Mouse (Mus musculus) kidney, embryonic 16.5 days (tissue): ENCODE data around the gene Tbc1d17. TPM values are rescaled to one million over a fixed set of nuclear protein-coding genes. Genes with fewer than 3 reads are reported as not detected.

Source experiments
- ATAC-seq: fragments of 200-750 bp; cut with Nextera tagmentation; 2 replicates; pipeline ENCODE4 v1.8.0; 2017; ENCODE audit warnings: moderate TSS enrichment; ENCODE audit not compliant: low FRiP score, low TSS enrichment
- H3K27ac ChIP-seq: fragments of 300-500 bp; sonication (generic); 2 replicates; pipeline ENCODE4 v1.5.1; 2014; ENCODE audit warnings: low read length
- H3K27me3 ChIP-seq: fragments of 300-500 bp; sonication (generic); 2 replicates; pipeline ENCODE4 v1.6.1; 2014; ENCODE audit warnings: low read length, control low read depth, mixed read lengths; ENCODE audit not compliant: insufficient read depth
- H3K36me3 ChIP-seq: fragments of 300-500 bp; sonication (generic); 2 replicates; pipeline ENCODE4 v1.6.1; 2014; ENCODE audit warnings: low read length, control low read depth, mixed read lengths; ENCODE audit not compliant: insufficient read depth
- H3K4me1 ChIP-seq: fragments of 300-500 bp; sonication (generic); 2 replicates; pipeline ENCODE4 v1.6.1; 2014; ENCODE audit warnings: low read length, control low read depth, mixed read lengths; ENCODE audit not compliant: insufficient read depth
- H3K4me2 ChIP-seq: fragments of 300-500 bp; sonication (generic); replicated peaks from 2 replicates; pipeline ENCODE4 v1.6.1; 2014; ENCODE audit warnings: low read depth, low read length
- H3K4me3 ChIP-seq: fragments of 300-500 bp; sonication (generic); 2 replicates; pipeline ENCODE4 v1.5.1; 2014; ENCODE audit warnings: mild to moderate bottlenecking, low read length
- H3K9ac ChIP-seq: fragments of 300-500 bp; sonication (generic); replicated peaks from 2 replicates; pipeline ENCODE4 v1.6.1; 2014; ENCODE audit warnings: low read length
- H3K9me3 ChIP-seq: fragments of 300-500 bp; sonication (generic); 2 replicates; pipeline ENCODE4 v1.6.1; 2016; ENCODE audit warnings: low read length, control low read depth
- WGBS: fragments of 180-500 bp; shearing (Covaris S2); extraction: QIAGEN DNeasy Blood & Tissue Kit; methylation state at CpG from one replicate; pipeline ENCODE4 v1.1.7; 2014; 5-methylcytosine and 5-hydroxymethylcytosine counted together
- polyA plus RNA-seq: library from polyadenylated mRNA; unstranded; fragments of >200 nt; fragmentation: Nextera tagmentation; extraction: Ambion mirVana; gene quantifications from 2 replicates; pipeline ENCODE4 v1.2.1, GENCODE M21; 2015

Tbc1d17 gene
- polyA plus RNA-seq, 1 experiment from 2014 or later = 94.9 TPM

GRCm38 (mm10) chr7:44820525-44820924, 28.4 kb downstream of the Tbc1d17 start:
- Histone ChIP-seq H3K4me1 (peaks cover 31% of the 10 kb centered on the region), H3K4me3 (no peak overlapping the region), H3K4me2 (no peak overlapping the region), H3K9ac (no peak overlapping the region; the same call in 1 of the 2 replicates), H3K36me3 (no peaks in the 10 kb centered on the region), H3K27ac (no peak overlapping the region), H3K27me3 (no peaks in the 10 kb centered on the region), H3K9me3 (no peaks in the 10 kb centered on the region)
- WGBS = 79% methylated on average over 3 of the region's 3 CpGs
- ATAC-seq = no peak

- no peak overlapping the region; the same call in 1 of the 2 replicates for H3K9ac ChIP-seq
- no peaks in the 10 kb centered on the region for H3K36me3 ChIP-seq
- H3K27me3 ChIP-seq = no peaks in the 10 kb centered on the region
- H3K9me3 ChIP-seq = no peaks in the 10 kb centered on the region
- no peak overlapping the region for H3K27ac ChIP-seq
- no peak overlapping the region for H3K4me3 ChIP-seq
- ATAC-seq = no peak
- WGBS = 56% methylated on average over 5 of the region's 5 CpGs
- H3K4me1 ChIP-seq = peaks cover 34% of the 10 kb centered on the region
- no peak overlapping the region for H3K4me2 ChIP-seq
Observed at GRCm38 (mm10) chr7:44819863-44820262, 29.0 kb downstream of the Tbc1d17 start.

GRCm38 (mm10) chr7:44819391-44819790, 29.5 kb downstream of the Tbc1d17 start:
- H3K4me1 ChIP-seq = peaks cover 36% of the 10 kb centered on the region
- no peaks in the 10 kb centered on the region for H3K9me3 ChIP-seq
- H3K27me3 ChIP-seq = no peaks in the 10 kb centered on the region
- H3K9ac ChIP-seq = peak overlapping the region; percentile 48; the same call in 1 of the 2 replicates
- no peak for ATAC-seq
- H3K4me3 ChIP-seq = peak overlapping the region; percentile 63; the same call in 1 of the 2 replicates
- peak overlapping the region; percentile 62 for H3K4me2 ChIP-seq
- H3K36me3 ChIP-seq = no peaks in the 10 kb centered on the region
- H3K27ac ChIP-seq = no peak overlapping the region; the same call in 1 of the 2 replicates
- WGBS = 91% methylated on average over 2 of the region's 2 CpGs

GRCm38 (mm10) chr7:44818751-44819235, 30.1 kb downstream of the Tbc1d17 start:
- no peak overlapping the region for H3K27ac ChIP-seq
- H3K4me3 ChIP-seq = peak overlapping the region; percentile 63
- no peaks in the 10 kb centered on the region for H3K27me3 ChIP-seq
- no peaks in the 10 kb centered on the region for H3K9me3 ChIP-seq
- peak overlapping the region; percentile 62 for H3K4me2 ChIP-seq
- ATAC-seq = no peak
- H3K4me1 ChIP-seq = peaks cover 36% of the 10 kb centered on the region
- H3K36me3 ChIP-seq = peaks cover 6% of the 10 kb centered on the region
- WGBS = 35% methylated on average over 6 of the region's 6 CpGs
- peak overlapping the region; percentile 48 for H3K9ac ChIP-seq

- WGBS = 46% methylated on average over 2 of the region's 2 CpGs
- H3K27ac ChIP-seq = no peak overlapping the region
Observed at GRCm38 (mm10) chr7:44818164-44818563, 30.7 kb downstream of the Tbc1d17 start.

GRCm38 (mm10) chr7:44817441-44817840, 31.4 kb downstream of the Tbc1d17 start:
- H3K4me1 ChIP-seq = peaks cover 36% of the 10 kb centered on the region
- peak overlapping the region; percentile 95 for H3K9ac ChIP-seq
- no peaks in the 10 kb centered on the region for H3K9me3 ChIP-seq
- ATAC-seq = no peak
- no peak overlapping the region for H3K27ac ChIP-seq
- H3K4me2 ChIP-seq = peak overlapping the region; percentile 62
- peak overlapping the region; percentile 63 for H3K4me3 ChIP-seq
- WGBS = 21% methylated on average over 3 of the region's 3 CpGs
- peaks cover 8% of the 10 kb centered on the region for H3K36me3 ChIP-seq
- H3K27me3 ChIP-seq = no peaks in the 10 kb centered on the region

More at GRCm38 (mm10) chr7:44818164-44818563, 30.7 kb downstream of the Tbc1d17 start:
- no peak for ATAC-seq
- Histone ChIP-seq H3K4me1 (peaks cover 36% of the 10 kb centered on the region), H3K9me3 (no peaks in the 10 kb centered on the region), H3K9ac (peak overlapping the region; percentile 95; the same call in 1 of the 2 replicates), H3K4me2 (peak overlapping the region; percentile 62), H3K4me3 (peak overlapping the region; percentile 63), H3K27me3 (no peaks in the 10 kb centered on the region), H3K36me3 (peaks cover 8% of the 10 kb centered on the region)

GRCm38 (mm10) chr7:44816470-44817021, 32.3 kb downstream of the Tbc1d17 start, which contains the start of gene Atf5:
TSS of gene Atf5 (minus strand) at chr7:44816658.
- peaks cover 36% of the 10 kb centered on the region for H3K4me1 ChIP-seq
- H3K4me2 ChIP-seq = peak within 1 kb of the TSS; percentile 62
- peak; percentile 44 for ATAC-seq
- H3K36me3 ChIP-seq = peaks cover 11% of the 10 kb centered on the region
- peak within 1 kb of the TSS; percentile 63 for H3K4me3 ChIP-seq
- H3K9me3 ChIP-seq = no peaks in the 10 kb centered on the region
- H3K9ac ChIP-seq = peak within 1 kb of the TSS; percentile 95
- H3K27me3 ChIP-seq = no peaks in the 10 kb centered on the region
- under 1% methylated on average over 45 of the region's 57 CpGs for WGBS
- H3K27ac ChIP-seq = peak within 1 kb of the TSS; percentile 97

- peak within 1 kb of the TSS; percentile 62 for H3K4me2 ChIP-seq
- WGBS = under 1% methylated on average over 59 of the region's 62 CpGs
- H3K4me1 ChIP-seq = peaks cover 36% of the 10 kb centered on the region
- no peaks in the 10 kb centered on the region for H3K27me3 ChIP-seq
- peak within 1 kb of the TSS; percentile 63 for H3K4me3 ChIP-seq
- peaks cover 12% of the 10 kb centered on the region for H3K36me3 ChIP-seq
- H3K9me3 ChIP-seq = no peaks in the 10 kb centered on the region
- peak; percentile 96 for ATAC-seq
- H3K9ac ChIP-seq = peak within 1 kb of the TSS; percentile 95
- peak within 1 kb of the TSS; percentile 97 for H3K27ac ChIP-seq
Observed at GRCm38 (mm10) chr7:44815721-44816469, 33.0 kb downstream of the Tbc1d17 start, which contains the start of the genes Nup62 and Il4i1. TSS of gene Nup62 (plus strand) at chr7:44816088. TSS of gene Il4i1 (plus strand) at chr7:44816387.

GRCm38 (mm10) chr7:44814952-44815553, 33.8 kb downstream of the Tbc1d17 start:
- WGBS = 20% methylated on average over 14 of the region's 14 CpGs
- peak; percentile 0 for ATAC-seq

More at GRCm38 (mm10) chr7:44814952-44815553, 33.8 kb downstream of the Tbc1d17 start:
- Histone ChIP-seq H3K27ac (peak overlapping the region; percentile 97), H3K9ac (peak overlapping the region; percentile 95), H3K4me3 (peak overlapping the region; percentile 63), H3K36me3 (peaks cover 12% of the 10 kb centered on the region), H3K27me3 (no peaks in the 10 kb centered on the region), H3K9me3 (no peaks in the 10 kb centered on the region), H3K4me2 (peak overlapping the region; percentile 62), H3K4me1 (peaks cover 35% of the 10 kb centered on the region)
